Mouse (Mus musculus): Measurements from ENCODE around the gene Rimbp2.

DNA sequence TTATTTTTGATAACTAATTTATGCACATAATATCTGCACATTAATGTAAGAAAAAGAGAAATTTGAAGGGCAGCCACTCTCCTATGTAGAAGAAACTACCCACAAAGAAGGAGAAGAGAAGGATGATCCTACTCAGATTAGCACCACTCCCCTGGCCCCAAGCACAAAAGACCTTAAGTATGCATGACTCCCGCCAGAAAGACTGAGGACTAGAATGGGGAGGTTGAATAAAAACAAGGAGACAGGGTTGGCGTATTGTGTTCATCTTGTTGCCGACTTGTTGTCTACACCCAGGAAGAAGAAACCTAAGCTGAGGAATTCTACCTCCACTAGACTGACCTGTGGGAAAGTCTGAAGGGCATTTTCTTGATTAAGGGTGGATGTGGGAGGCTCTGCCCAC lies 5.6 kb upstream of the Rimbp2 start:
- TF ChIP-seq CTCF (IDR thresholded peaks at IDR 0.05; ENCODE audit: low read depth, low read length) = no peak
- TF ChIP-seq POLR2A (IDR thresholded peaks at IDR 0.05; ENCODE audit: extremely low read depth, insufficient read depth, low read length) = no peak

Measured in liver, adult 2 months (tissue).